Mouse (Mus musculus) limb, embryonic 10.5 days (tissue): ENCODE results near the gene Npdc1. TPM values are rescaled to one million over a fixed set of nuclear protein-coding genes. Genes with fewer than 3 reads are reported as not detected.
"Not testable (repeated sequence)": the region's sequence is repeated elsewhere in the genome, so short reads cannot be mapped to it uniquely, and the experiment has no call there.

Source experiments
- DNase-seq: peaks from one replicate; pipeline ENCODE4 v3.0.0-alpha.2; 2017; ENCODE audit warnings: low spot score
- H3K27ac ChIP-seq: fragments of 300-500 bp; sonication (generic); 2 replicates; pipeline ENCODE4 v1.5.1; 2016; ENCODE audit warnings: mild to moderate bottlenecking
- H3K27me3 ChIP-seq: fragments of 300-500 bp; sonication (generic); 2 replicates; pipeline ENCODE4 v1.6.1; 2016; ENCODE audit warnings: low read depth, mild to moderate bottlenecking; ENCODE audit not compliant: poor library complexity, severe bottlenecking
- H3K36me3 ChIP-seq: fragments of 300-500 bp; sonication (generic); 2 replicates; pipeline ENCODE4 v1.6.1; 2016; ENCODE audit warnings: mild to moderate bottlenecking, moderate library complexity
- H3K4me1 ChIP-seq: fragments of 300-500 bp; sonication (generic); 2 replicates; pipeline ENCODE4 v1.6.1; 2016
- H3K4me3 ChIP-seq: fragments of 300-500 bp; sonication (generic); 2 replicates; pipeline ENCODE4 v1.5.1; 2016; ENCODE audit warnings: mild to moderate bottlenecking, moderate library complexity
- H3K9me3 ChIP-seq: fragments of 300-500 bp; sonication (generic); replicated peaks from 2 replicates; pipeline ENCODE4 v1.6.1; 2016; ENCODE audit warnings: mild to moderate bottlenecking
- WGBS: fragments of 180-500 bp; shearing (Covaris S2); methylation state at CpG from one replicate; pipeline ENCODE4 v1.1.7; 2016; 5-methylcytosine and 5-hydroxymethylcytosine counted together
- polyA plus RNA-seq: library from polyadenylated mRNA; unstranded; fragments of >200 nt; fragmentation: Nextera tagmentation; extraction: Ambion mirVana; gene quantifications from 2 replicates; pipeline ENCODE4 v1.2.1, GENCODE M21; 2016

Gene Npdc1
- polyA plus RNA-seq, 1 experiment from 2014 or later: 8.1 TPM

GRCm38 (mm10) chr2:25400291-25400690 lies 1.1 kb downstream of the Npdc1 start:
- Histone ChIP-seq H3K27ac (no peak overlapping the region), H3K27me3 (peaks cover 99% of the 10 kb centered on the region), H3K4me1 (peaks cover 26% of the 10 kb centered on the region), H3K4me3 (0 out of 2 replicates have a peak overlapping the region, but pooled peaks have one; percentile 5), H3K9me3 (no peaks in the 10 kb centered on the region), H3K36me3 (no peaks in the 10 kb centered on the region)
- no peak for DNase-seq
- WGBS: 26% methylated on average over 16 of the region's 16 CpGs

GRCm38 (mm10) chr2:25400764-25401163 lies 1.6 kb downstream of the Npdc1 start:
- Histone ChIP-seq H3K36me3 (no peaks in the 10 kb centered on the region), H3K27me3 (peaks cover 99% of the 10 kb centered on the region), H3K4me1 (peaks cover 22% of the 10 kb centered on the region), H3K4me3 (no peak overlapping the region), H3K27ac (no peak overlapping the region), H3K9me3 (no peaks in the 10 kb centered on the region)
- DNase-seq: no peak
- 3% methylated on average over 17 of the region's 17 CpGs for WGBS

GRCm38 (mm10) chr2:25402377-25402971 lies 3.3 kb downstream of the Npdc1 start:
- Histone ChIP-seq H3K4me3 (peak overlapping the region; percentile 58), H3K9me3 (no peaks in the 10 kb centered on the region), H3K36me3 (no peaks in the 10 kb centered on the region), H3K4me1 (peaks cover 7% of the 10 kb centered on the region), H3K27me3 (peaks cover 87% of the 10 kb centered on the region), H3K27ac (no peak overlapping the region)
- DNase-seq: peak; percentile 90
- under 1% methylated on average over 13 of the region's 13 CpGs for WGBS

GRCm38 (mm10) chr2:25402972-25403601 lies 3.9 kb downstream of the Npdc1 start:
- peak overlapping the region; percentile 58 for H3K4me3 ChIP-seq
- 2% methylated on average over 54 of the region's 54 CpGs for WGBS
- H3K27me3 ChIP-seq: peaks cover 86% of the 10 kb centered on the region
- H3K4me1 ChIP-seq: peaks cover 7% of the 10 kb centered on the region
- H3K9me3 ChIP-seq: no peaks in the 10 kb centered on the region
- H3K27ac ChIP-seq: no peak overlapping the region
- H3K36me3 ChIP-seq: no peaks in the 10 kb centered on the region
- DNase-seq: peak; percentile 44

- Histone ChIP-seq H3K27me3 (peaks cover 83% of the 10 kb centered on the region), H3K36me3 (no peaks in the 10 kb centered on the region), H3K4me1 (peaks cover 7% of the 10 kb centered on the region), H3K9me3 (no peaks in the 10 kb centered on the region), H3K4me3 (no peak overlapping the region), H3K27ac (no peak overlapping the region)
- DNase-seq: no peak
- 83% methylated on average over 4 of the region's 4 CpGs for WGBS
These were observed 4.8 kb downstream of the Npdc1 start for GRCm38 (mm10) chr2:25403994-25404393.

GRCm38 (mm10) chr2:25408908-25409307 lies 9.8 kb downstream of the Npdc1 start:
- no peak for DNase-seq
- Histone ChIP-seq H3K27ac (no peak overlapping the region), H3K9me3 (no peaks in the 10 kb centered on the region), H3K27me3 (peaks cover 36% of the 10 kb centered on the region), H3K4me3 (no peak overlapping the region), H3K36me3 (no peaks in the 10 kb centered on the region), H3K4me1 (no peaks in the 10 kb centered on the region)
- WGBS: 82% methylated on average over 10 of the region's 10 CpGs

GRCm38 (mm10) chr2:25413436-25413835 lies 14.3 kb downstream of the Npdc1 start:
- not testable (repeated sequence) for H3K4me1 ChIP-seq, H3K27ac ChIP-seq, DNase-seq, H3K4me3 ChIP-seq, H3K36me3 ChIP-seq, H3K9me3 ChIP-seq, H3K27me3 ChIP-seq

- H3K36me3 ChIP-seq: no peaks in the 10 kb centered on the region
- H3K4me1 ChIP-seq: no peaks in the 10 kb centered on the region
- DNase-seq: no peak
- no peak overlapping the region for H3K4me3 ChIP-seq
- H3K27ac ChIP-seq: no peak overlapping the region
- 39% methylated on average over 3 of the region's 3 CpGs for WGBS
- peaks cover 9% of the 10 kb centered on the region for H3K27me3 ChIP-seq
- no peaks in the 10 kb centered on the region for H3K9me3 ChIP-seq
These were observed 18.3 kb downstream of the Npdc1 start for GRCm38 (mm10) chr2:25417426-25417825.

GRCm38 (mm10) chr2:25421896-25422295 lies 22.7 kb downstream of the Npdc1 start:
- Histone ChIP-seq H3K4me3 (no peak overlapping the region), H3K27ac (no peak overlapping the region), H3K27me3 (peaks cover 53% of the 10 kb centered on the region), H3K36me3 (no peaks in the 10 kb centered on the region), H3K9me3 (no peaks in the 10 kb centered on the region), H3K4me1 (no peaks in the 10 kb centered on the region)
- 24% methylated on average over 3 of the region's 3 CpGs for WGBS
- peak; percentile 71 for DNase-seq

- Histone ChIP-seq H3K36me3 (no peaks in the 10 kb centered on the region), H3K27ac (no peak within 1 kb of the TSS), H3K27me3 (peaks cover 54% of the 10 kb centered on the region), H3K9me3 (no peaks in the 10 kb centered on the region), H3K4me3 (no peak within 1 kb of the TSS), H3K4me1 (no peaks in the 10 kb centered on the region)
- WGBS: 69% methylated on average over 17 of the region's 17 CpGs
- DNase-seq: no peak
These were observed 23.6 kb downstream of the Npdc1 start, which contains the start of gene Fut7 for GRCm38 (mm10) chr2:25422587-25423410. TSS of gene Fut7 (plus strand) at chr2:25423267.

- 79% methylated on average over 1 of the region's 1 CpGs for WGBS
- Histone ChIP-seq H3K27ac (no peak overlapping the region), H3K36me3 (no peaks in the 10 kb centered on the region), H3K4me1 (peaks cover 6% of the 10 kb centered on the region; the same call in 1 of the 2 replicates), H3K4me3 (no peak overlapping the region), H3K27me3 (peaks cover 54% of the 10 kb centered on the region), H3K9me3 (no peaks in the 10 kb centered on the region)
- DNase-seq: no peak
These were observed 24.5 kb downstream of the Npdc1 start for GRCm38 (mm10) chr2:25423626-25424025.

GRCm38 (mm10) chr2:25425481-25425880 lies 26.3 kb downstream of the Npdc1 start:
- Histone ChIP-seq H3K4me3 (no peak overlapping the region), H3K27me3 (peaks cover 71% of the 10 kb centered on the region), H3K27ac (no peak overlapping the region), H3K36me3 (no peaks in the 10 kb centered on the region), H3K4me1 (peaks cover 14% of the 10 kb centered on the region), H3K9me3 (no peaks in the 10 kb centered on the region)
- no peak for DNase-seq
- 49% methylated on average over 27 of the region's 27 CpGs for WGBS

- peaks cover 82% of the 10 kb centered on the region for H3K27me3 ChIP-seq
- no peak overlapping the region for H3K27ac ChIP-seq
- WGBS: 37% methylated on average over 5 of the region's 5 CpGs
- no peaks in the 10 kb centered on the region for H3K36me3 ChIP-seq
- peaks cover 15% of the 10 kb centered on the region for H3K4me1 ChIP-seq
- no peak overlapping the region for H3K4me3 ChIP-seq
- H3K9me3 ChIP-seq: no peaks in the 10 kb centered on the region
- peak; percentile 82 for DNase-seq
These were observed 27.6 kb downstream of the Npdc1 start for GRCm38 (mm10) chr2:25426721-25427191.
